Mouse (Mus musculus) E14TG2a.4 (cell line): ENCODE measurements around the gene Cacng7.

Experiments
- CTCF ChIP-seq: conservative IDR thresholded peaks from 2 replicates; pipeline ENCODE4 v1.5.1; 2014; ENCODE audit warnings: low read length
- NANOG ChIP-seq: IDR thresholded peaks from 2 replicates; pipeline ENCODE4 v1.6.1; 2014; ENCODE audit warnings: borderline replicate concordance, low read length, mixed read lengths

DNA sequence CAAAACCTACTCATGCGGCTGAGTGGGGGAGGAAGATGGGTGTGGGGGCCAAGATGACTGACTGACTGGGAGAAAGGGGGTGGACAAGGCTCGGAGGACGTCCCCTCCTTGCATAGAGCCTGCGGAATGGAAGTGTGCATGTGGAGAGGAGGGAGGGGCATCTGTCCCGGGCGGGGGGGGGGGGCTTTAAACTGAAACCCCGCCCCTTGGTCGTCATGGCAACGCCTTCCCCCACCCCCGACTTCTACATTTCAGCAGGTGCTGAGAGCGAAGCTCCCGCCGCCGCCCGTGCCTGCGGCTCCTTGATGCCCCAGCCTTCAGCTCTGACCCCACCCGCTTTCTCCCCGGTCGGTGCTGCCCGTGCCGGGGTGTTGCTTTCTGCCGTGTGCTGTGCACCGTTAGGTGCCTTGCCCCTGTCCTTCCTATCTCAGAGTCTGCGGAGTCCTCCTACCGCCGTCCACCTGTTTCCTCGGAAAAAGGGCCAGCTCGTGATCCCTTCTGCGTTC is 29.4 kb upstream of the Cacng7 start:
- TF ChIP-seq CTCF (no peak), NANOG (no peak)
